Mouse (Mus musculus) heart, adult 2 months (tissue): ENCODE measurements around the gene Egfr.

Experiments
- CTCF ChIP-seq: fragments of 200-600 bp; IDR thresholded peaks from 2 replicates; pipeline ENCODE4 v1.8.1; 2022; ENCODE audit warnings: antibody characterized with exemption, mild to moderate bottlenecking, moderate library complexity
- POLR2A ChIP-seq: fragments of 200-500 bp; IDR thresholded peaks from 2 replicates; pipeline ENCODE4 v1.6.1; 2011; ENCODE audit warnings: mild to moderate bottlenecking, low read depth, low read length, control low read depth; ENCODE audit not compliant: insufficient read depth

DNA sequence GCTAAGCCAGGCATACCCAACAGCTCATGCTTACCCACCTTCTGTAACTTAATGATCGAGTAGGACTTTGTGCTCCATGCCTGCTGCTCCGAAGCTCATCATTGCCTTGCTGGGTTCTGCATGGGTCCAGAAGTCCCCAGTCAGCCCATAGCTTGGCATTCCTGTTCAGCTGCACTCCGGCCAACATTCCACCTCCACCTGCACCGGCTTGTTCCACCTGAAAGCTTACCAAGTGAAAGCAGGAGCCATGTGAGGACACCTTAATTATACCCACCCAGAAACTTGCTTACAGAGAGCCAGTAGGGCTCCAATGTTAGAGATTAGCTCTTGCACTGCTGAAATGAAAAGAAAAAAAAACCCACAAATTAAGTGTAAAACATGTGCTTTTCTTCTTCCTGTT lies 17.3 kb downstream of the Egfr start:
- TF ChIP-seq CTCF (no peak), POLR2A (no peak)
